Mouse (Mus musculus) cortical plate, adult 2 months (tissue): ENCODE measurements around the gene Adat3.

Source experiments
- CTCF ChIP-seq: fragments of 200-500 bp; IDR thresholded peaks from 2 replicates; pipeline ENCODE4 v1.5.1; 2011; ENCODE audit warnings: mild to moderate bottlenecking, control low read depth, low read length; ENCODE audit not compliant: insufficient read depth; ENCODE audit errors: extremely low read depth
- POLR2A ChIP-seq: fragments of 200-500 bp; IDR thresholded peaks from 2 replicates; pipeline ENCODE4 v1.6.1; 2011; ENCODE audit warnings: mild to moderate bottlenecking, low read length, control low read depth; ENCODE audit not compliant: insufficient read depth; ENCODE audit errors: extremely low read depth

GRCm38 (mm10) chr10:80585581-80585980 lies 17.1 kb upstream of the Adat3 start:
- no peak for TF ChIP-seq POLR2A
- no peak for TF ChIP-seq CTCF
